Mouse (Mus musculus): ENCODE measurements around the gene Becn1.

GRCm38 (mm10) chr11:101287306-101287705 lies 14.8 kb downstream of the Becn1 start:
- TF ChIP-seq POLR2A (IDR thresholded peaks at IDR 0.05; ENCODE audit: insufficient read depth, low read depth, low read length) (no peak), CTCF (IDR thresholded peaks at IDR 0.05; ENCODE audit: insufficient read depth, low read depth, low read length) (no peak)
